Mouse (Mus musculus) liver, adult 2 months (tissue): ENCODE measurements around the gene Skp2. TPM values are rescaled to one million over a fixed set of nuclear protein-coding genes. Genes with fewer than 3 reads are reported as not detected.

ENCODE experiments used
- DNase-seq: peaks from one replicate; pipeline ENCODE4 v3.0.0-alpha.2; 2011; ENCODE audit warnings: low read depth, low spot score; ENCODE audit errors: extremely low read depth
- H3K27ac ChIP-seq: fragments of 200-500 bp; replicated peaks from 2 replicates; pipeline ENCODE4 v1.5.1; 2012; ENCODE audit warnings: low read depth, mild to moderate bottlenecking, control low read depth, inconsistent platforms, low read length; ENCODE audit not compliant: insufficient read depth
- H3K27me3 ChIP-seq: fragments of 200-500 bp; 2 replicates; pipeline ENCODE4 v1.6.1; 2012; ENCODE audit warnings: mild to moderate bottlenecking, moderate library complexity, low read length, inconsistent platforms; ENCODE audit not compliant: control insufficient read depth, insufficient read depth
- H3K36me3 ChIP-seq: fragments of 200-500 bp; 2 replicates; pipeline ENCODE4 v1.6.1; 2012; ENCODE audit warnings: low read length, inconsistent platforms; ENCODE audit not compliant: control insufficient read depth, insufficient read depth
- H3K4me1 ChIP-seq: fragments of 200-500 bp; 2 replicates; pipeline ENCODE4 v1.6.1; 2011; ENCODE audit warnings: low read length; ENCODE audit not compliant: control insufficient read depth, insufficient read depth
- H3K4me3 ChIP-seq: fragments of 200-500 bp; 2 replicates; pipeline ENCODE4 v1.5.1; 2011; ENCODE audit warnings: low read depth, mild to moderate bottlenecking, control low read depth, low read length, moderate library complexity; ENCODE audit not compliant: insufficient read depth
- H3K79me2 ChIP-seq: fragments of 200-500 bp; 2 replicates; pipeline ENCODE4 v1.6.1; 2012; ENCODE audit warnings: inconsistent platforms, mild to moderate bottlenecking, low read length, moderate library complexity; ENCODE audit not compliant: control insufficient read depth, insufficient read depth
- H3K9ac ChIP-seq: fragments of 200-500 bp; 2 replicates; pipeline ENCODE4 v1.6.1; 2012; ENCODE audit warnings: low read depth, mild to moderate bottlenecking, control low read depth, inconsistent platforms, low read length
- CTCF ChIP-seq: fragments of 200-500 bp; IDR thresholded peaks from 2 replicates; pipeline ENCODE4 v1.5.1; 2011; ENCODE audit warnings: low read depth, low read length, control low read depth
- POLR2A ChIP-seq: fragments of 200-500 bp; IDR thresholded peaks from 2 replicates; pipeline ENCODE4 v1.6.1; 2011; ENCODE audit warnings: low read length, control low read depth; ENCODE audit not compliant: insufficient read depth; ENCODE audit errors: extremely low read depth
- WGBS: fragments of 180-500 bp; shearing (Covaris S2); methylation state at CpG from one replicate; pipeline ENCODE4 v1.1.7; 2018; 5-methylcytosine and 5-hydroxymethylcytosine counted together
- polyA plus RNA-seq: library from polyadenylated mRNA; depleted of rRNA; stranded (reverse); fragments of >200 nt; gene quantifications from 2 replicates; pipeline ENCODE4 v1.2.3, GENCODE M21; 2012; rRNA removed
- total RNA-seq: library from RNA; depleted of rRNA; stranded (reverse); fragments of >200 nt; gene quantifications from 2 replicates; pipeline ENCODE4 v1.2.3, GENCODE M21; 2014; rRNA removed

Gene Skp2
- total and polyA plus RNA-seq, 2 experiments, result 0.29 to 1.7 TPM

DNA sequence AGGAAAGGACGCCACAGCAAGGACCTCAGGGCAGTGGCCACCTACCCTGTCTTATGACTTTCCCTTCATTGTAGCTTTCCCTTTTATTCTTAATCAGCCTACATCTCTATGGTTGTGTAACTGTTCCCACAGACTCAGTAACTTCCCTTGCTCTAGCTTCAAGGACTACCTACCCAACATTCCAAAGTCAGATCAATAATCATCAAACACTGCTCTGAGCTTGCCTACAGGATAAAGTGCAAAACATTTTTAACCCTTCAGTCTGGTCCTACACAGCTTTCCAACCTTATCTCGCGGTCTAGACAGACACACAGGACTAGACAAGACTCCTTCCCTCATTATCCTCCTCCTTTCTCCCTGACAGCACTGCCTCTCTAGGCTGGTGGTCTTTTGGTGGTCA, 84.9 kb downstream of the Skp2 start:
- Histone ChIP-seq H3K27me3 (no peaks in the 10 kb centered on the region), H3K27ac (peak overlapping the region; percentile 100), H3K4me1 (peaks cover 17% of the 10 kb centered on the region), H3K4me3 (peak overlapping the region; percentile 41), H3K79me2 (peaks cover 15% of the 10 kb centered on the region; the same call in 1 of the 2 replicates), H3K9ac (peak overlapping the region; percentile 83), H3K36me3 (no peaks in the 10 kb centered on the region; the same call in 1 of the 2 replicates)
- peak; percentile 98 for DNase-seq
- under 1% methylated on average over 3 of the region's 3 CpGs for WGBS
- no peak for TF ChIP-seq CTCF
- TF ChIP-seq POLR2A, result 0 out of 2 replicates have a peak, but pooled peaks have one; percentile 28

DNA sequence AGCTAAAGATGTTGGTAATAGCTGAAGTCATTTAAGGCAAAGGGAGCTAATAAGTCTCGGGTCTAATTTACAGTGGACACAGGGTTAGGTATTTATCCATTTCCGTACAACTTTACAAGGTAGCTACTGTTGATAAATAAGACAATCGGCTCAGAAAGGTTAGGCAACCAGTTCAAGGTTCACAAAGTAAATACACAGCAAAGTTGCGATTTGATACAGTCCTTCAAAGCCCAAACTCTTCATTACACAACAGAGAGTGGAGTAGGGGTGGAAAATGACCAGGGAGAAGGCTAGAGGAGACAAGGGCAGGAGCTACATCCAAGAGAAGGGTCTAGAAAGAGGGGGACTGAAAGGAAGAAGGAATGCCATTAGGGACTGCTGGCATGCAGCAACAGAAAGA, 86.3 kb downstream of the Skp2 start:
- peaks cover 7% of the 10 kb centered on the region; the same call in 1 of the 2 replicates for H3K79me2 ChIP-seq
- no peak overlapping the region for H3K4me3 ChIP-seq
- TF ChIP-seq POLR2A (no peak), CTCF (no peak)
- no peaks in the 10 kb centered on the region for H3K36me3 ChIP-seq
- peak overlapping the region; percentile 43 for H3K9ac ChIP-seq
- peaks cover 6% of the 10 kb centered on the region; the same call in 1 of the 2 replicates for H3K4me1 ChIP-seq
- H3K27ac ChIP-seq, result peak overlapping the region; percentile 95
- H3K27me3 ChIP-seq, result no peaks in the 10 kb centered on the region
- peak; percentile 96 for DNase-seq
- WGBS, result 21% methylated on average over 4 of the region's 4 CpGs

Other genes with a start within 250 kb of the Skp2 start
- 1.8 and 3.5 TPM in 2 replicates for gene Ranbp3l, start 187.5 kb downstream of the Skp2 start, total RNA-seq
- gene Ranbp3l, start 187.5 kb downstream of the Skp2 start, polyA plus RNA-seq, result 0.32 and 0.55 TPM in 2 replicates
- gene Nadk2, start 84.2 kb downstream of the Skp2 start, total RNA-seq, result 162 and 163 TPM in 2 replicates
- 71.8 and 91.9 TPM in 2 replicates for gene Nadk2, start 84.2 kb downstream of the Skp2 start, polyA plus RNA-seq
- gene Lmbrd2, start 14.9 kb downstream of the Skp2 start, total RNA-seq, result 38.4 and 40.8 TPM in 2 replicates
- gene Lmbrd2, start 14.9 kb downstream of the Skp2 start, polyA plus RNA-seq, result 17.0 and 23.7 TPM in 2 replicates
- 95.4 and 118 TPM in 2 replicates for gene Ugt3a1, start 121.5 kb upstream of the Skp2 start, total RNA-seq
- gene Ugt3a1, start 121.5 kb upstream of the Skp2 start, polyA plus RNA-seq, result 50.9 and 100 TPM in 2 replicates
- gene Ugt3a2, start 180.1 kb upstream of the Skp2 start, total RNA-seq, result 340 and 468 TPM in 2 replicates
- 218 and 268 TPM in 2 replicates for gene Ugt3a2, start 180.1 kb upstream of the Skp2 start, polyA plus RNA-seq